Mouse (Mus musculus) limb, embryonic 15.5 days (tissue): ENCODE results near the gene Olfr275. TPM values are rescaled to one million over a fixed set of nuclear protein-coding genes. Genes with fewer than 3 reads are reported as not detected.
"Not testable (repeated sequence)": the region's sequence is repeated elsewhere in the genome, so short reads cannot be mapped to it uniquely, and the experiment has no call there.

ENCODE experiments used
- ATAC-seq: fragments of 200-750 bp; cut with Nextera tagmentation; 2 replicates; pipeline ENCODE4 v1.8.0; 2017; ENCODE audit warnings: low read depth, moderate TSS enrichment; ENCODE audit not compliant: insufficient number of reproducible peaks, low FRiP score, low TSS enrichment
- H3K27ac ChIP-seq: fragments of 300-500 bp; sonication (generic); 2 replicates; pipeline ENCODE4 v1.5.1; 2015; ENCODE audit warnings: moderate library complexity, mild to moderate bottlenecking, inconsistent platforms
- H3K27me3 ChIP-seq: fragments of 300-500 bp; sonication (generic); 2 replicates; pipeline ENCODE4 v1.6.1; 2015; ENCODE audit warnings: inconsistent platforms
- H3K36me3 ChIP-seq: fragments of 300-500 bp; sonication (generic); 2 replicates; pipeline ENCODE4 v1.6.1; 2015; ENCODE audit warnings: inconsistent platforms
- H3K4me1 ChIP-seq: fragments of 300-500 bp; sonication (generic); 2 replicates; pipeline ENCODE4 v1.6.1; 2015; ENCODE audit warnings: inconsistent platforms
- H3K4me2 ChIP-seq: fragments of 300-500 bp; sonication (generic); 2 replicates; pipeline ENCODE4 v1.6.1; 2015; ENCODE audit warnings: mild to moderate bottlenecking, inconsistent platforms
- H3K4me3 ChIP-seq: fragments of 300-500 bp; sonication (generic); 2 replicates; pipeline ENCODE4 v1.5.1; 2015; ENCODE audit warnings: mild to moderate bottlenecking, inconsistent platforms
- H3K9ac ChIP-seq: fragments of 300-500 bp; sonication (generic); 2 replicates; pipeline ENCODE4 v1.6.1; 2015; ENCODE audit warnings: inconsistent platforms
- H3K9me3 ChIP-seq: fragments of 300-500 bp; sonication (generic); 2 replicates; pipeline ENCODE4 v1.6.1; 2016; ENCODE audit warnings: inconsistent platforms
- WGBS: fragments of 180-500 bp; shearing (Covaris S2); methylation state at CpG from one replicate; pipeline ENCODE4 v1.1.7; 2015; 5-methylcytosine and 5-hydroxymethylcytosine counted together
- polyA plus RNA-seq: library from polyadenylated mRNA; unstranded; fragments of >200 nt; fragmentation: Nextera tagmentation; extraction: Ambion mirVana; gene quantifications from 2 replicates; pipeline ENCODE4 v1.2.1, GENCODE M21; 2015

Olfr275 gene
- not detected in 2 replicates for polyA plus RNA-seq

DNA sequence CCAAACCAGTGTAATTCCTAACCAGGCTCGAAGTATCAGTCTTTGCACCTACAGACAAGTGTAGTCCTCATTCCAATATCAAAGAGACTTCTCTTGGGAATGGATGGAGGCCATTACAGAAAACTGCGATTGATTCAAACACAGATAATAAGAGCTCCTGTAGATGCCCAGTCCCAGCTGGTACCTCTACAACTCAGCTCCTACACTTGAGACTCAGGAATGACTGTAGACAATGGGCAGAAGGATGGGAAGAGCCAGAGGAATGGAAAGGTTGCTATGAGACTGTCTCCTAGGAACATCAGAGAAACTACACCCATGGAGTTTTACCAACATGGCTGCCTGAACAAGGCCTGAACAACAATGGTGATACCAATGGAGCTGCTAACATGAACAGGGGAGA lies at the start of gene Olfr275:
Olfr275 (plus strand) TSS at position 301 of the 400 bp plus-strand sequence.
- no peaks in the 10 kb centered on the region for H3K4me1 ChIP-seq
- 90% methylated on average over 2 of the region's 2 CpGs for WGBS
- no peak within 1 kb of the TSS for H3K4me3 ChIP-seq
- no peak within 1 kb of the TSS for H3K4me2 ChIP-seq
- H3K9me3 ChIP-seq: no peaks in the 10 kb centered on the region
- H3K27me3 ChIP-seq: no peaks in the 10 kb centered on the region
- H3K9ac ChIP-seq: no peak within 1 kb of the TSS
- no peak for ATAC-seq
- H3K27ac ChIP-seq: no peak within 1 kb of the TSS
- no peaks in the 10 kb centered on the region for H3K36me3 ChIP-seq

DNA sequence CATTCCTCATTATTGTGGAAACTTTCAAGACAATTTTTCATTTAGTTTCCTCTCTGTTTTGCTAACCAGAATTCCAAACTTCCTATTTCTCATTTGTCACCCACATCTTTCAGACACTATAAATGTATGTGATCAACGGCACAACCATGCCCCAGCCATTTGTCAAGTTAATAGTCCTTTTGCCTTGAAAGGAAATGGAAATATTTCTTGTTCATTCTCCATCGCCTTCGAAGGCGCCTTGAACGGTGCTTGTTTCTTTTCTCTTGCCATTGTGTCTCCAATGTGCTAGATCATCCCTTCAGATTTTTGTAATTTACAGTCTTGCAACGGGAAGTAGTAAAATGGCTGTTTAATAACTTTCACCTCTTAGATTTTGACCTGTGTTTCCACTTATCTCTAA lies 48.8 kb upstream of the Olfr275 start:
- Histone ChIP-seq H3K27ac (no peak overlapping the region), H3K9ac (no peak overlapping the region), H3K27me3 (no peaks in the 10 kb centered on the region), H3K4me1 (no peaks in the 10 kb centered on the region), H3K4me3 (no peak overlapping the region), H3K4me2 (no peak overlapping the region), H3K9me3 (no peaks in the 10 kb centered on the region), H3K36me3 (no peaks in the 10 kb centered on the region)
- 62% methylated on average over 6 of the region's 6 CpGs for WGBS
- no peak for ATAC-seq

DNA sequence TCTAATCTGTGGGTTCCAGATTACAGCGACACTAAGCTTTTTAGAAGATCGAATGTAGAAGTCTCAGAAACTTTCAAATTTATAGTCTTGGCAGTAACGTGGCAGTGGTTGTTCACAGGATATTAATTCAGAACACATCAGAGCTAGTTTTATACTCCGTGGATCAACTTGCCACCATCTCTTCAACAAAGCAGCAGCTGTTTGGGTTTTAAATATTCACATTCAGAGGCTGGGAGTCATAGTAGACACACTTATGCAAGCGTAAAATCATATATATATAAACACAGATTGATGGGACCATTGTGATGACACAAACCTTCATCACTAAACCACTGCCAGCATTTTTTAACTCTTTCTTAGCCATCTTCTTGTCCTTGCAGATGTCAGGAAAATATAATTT lies 42.2 kb upstream of the Olfr275 start:
- H3K36me3 ChIP-seq: no peaks in the 10 kb centered on the region
- H3K9me3 ChIP-seq: no peaks in the 10 kb centered on the region
- H3K27me3 ChIP-seq: no peaks in the 10 kb centered on the region
- no peak for ATAC-seq
- WGBS: 47% methylated on average over 5 of the region's 5 CpGs
- H3K27ac ChIP-seq: no peak overlapping the region
- no peaks in the 10 kb centered on the region for H3K4me1 ChIP-seq
- H3K4me3 ChIP-seq: no peak overlapping the region
- H3K9ac ChIP-seq: no peak overlapping the region
- no peak overlapping the region for H3K4me2 ChIP-seq

DNA sequence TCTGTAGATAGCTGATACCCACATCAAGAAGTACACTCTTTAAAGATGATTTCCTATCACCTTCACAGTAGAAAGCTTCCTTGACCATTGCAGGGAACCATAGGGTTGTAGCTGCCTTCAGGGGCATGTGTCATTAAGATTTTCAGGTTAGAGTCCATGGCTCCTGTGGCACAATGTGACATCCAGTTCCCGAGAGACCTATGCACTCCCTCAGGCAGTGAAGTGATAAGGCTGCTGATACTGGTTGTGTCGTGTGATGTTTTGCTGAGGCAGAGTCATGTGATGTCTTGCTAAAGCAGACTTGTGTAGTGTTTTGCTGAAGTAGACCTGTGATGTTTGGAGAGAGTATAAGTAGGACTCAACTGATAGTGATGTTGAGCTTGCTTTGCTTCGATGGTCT lies 14.4 kb upstream of the Olfr275 start:
- ATAC-seq: no peak
- Histone ChIP-seq H3K4me1 (no peaks in the 10 kb centered on the region), H3K27me3 (no peaks in the 10 kb centered on the region), H3K27ac (no peak overlapping the region), H3K9ac (no peak overlapping the region), H3K36me3 (no peaks in the 10 kb centered on the region), H3K9me3 (no peaks in the 10 kb centered on the region), H3K4me3 (no peak overlapping the region), H3K4me2 (no peak overlapping the region)
- 76% methylated on average over 3 of the region's 3 CpGs for WGBS

DNA sequence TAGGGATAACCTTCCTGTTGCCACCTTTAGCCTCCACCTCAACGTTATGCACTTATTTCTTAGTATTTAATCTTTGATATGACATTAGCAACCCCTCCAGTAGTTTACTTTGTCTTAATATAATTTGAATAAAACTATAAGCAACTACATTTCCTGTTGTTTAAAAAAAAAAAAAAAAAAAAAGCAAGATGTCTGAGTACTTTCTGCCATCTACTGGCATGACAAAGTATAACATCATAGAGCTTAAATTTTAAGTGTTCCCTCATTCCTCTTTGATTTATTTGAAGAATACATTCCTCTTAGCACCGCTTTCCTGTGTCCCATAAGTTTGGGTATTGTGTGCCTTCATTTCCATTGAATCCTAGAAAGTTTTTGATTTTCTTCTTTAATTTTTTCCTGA lies 2.5 kb upstream of the Olfr275 start:
- no peaks in the 10 kb centered on the region for H3K36me3 ChIP-seq
- H3K9ac ChIP-seq: no peak overlapping the region
- no peak overlapping the region for H3K27ac ChIP-seq
- H3K4me1 ChIP-seq: no peaks in the 10 kb centered on the region
- H3K4me3 ChIP-seq: no peak overlapping the region
- 37% methylated on average over 2 of the region's 2 CpGs for WGBS
- no peaks in the 10 kb centered on the region for H3K9me3 ChIP-seq
- no peak for ATAC-seq
- H3K4me2 ChIP-seq: no peak overlapping the region
- H3K27me3 ChIP-seq: no peaks in the 10 kb centered on the region

DNA sequence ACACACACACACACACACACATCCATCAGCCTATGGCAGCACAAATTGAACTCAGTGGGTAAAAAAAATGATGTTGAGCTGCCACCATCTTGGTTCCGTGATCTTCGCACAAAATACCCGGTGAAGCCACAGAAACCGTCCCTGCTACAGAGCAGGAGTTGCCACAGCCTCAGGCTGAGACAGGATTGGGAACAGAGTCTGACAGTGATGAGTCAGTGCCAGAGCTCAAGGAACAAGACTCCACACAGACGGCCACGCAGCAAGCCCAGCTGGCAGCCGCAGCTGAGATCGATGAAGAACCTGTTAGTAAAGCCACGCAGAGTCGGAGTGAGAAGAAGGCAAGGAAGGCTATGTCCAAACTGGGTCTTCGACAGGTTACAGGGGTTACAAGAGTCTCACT lies 7.0 kb downstream of the Olfr275 start:
- H3K9ac ChIP-seq: no peak overlapping the region
- 96% methylated on average over 11 of the region's 11 CpGs for WGBS
- no peak overlapping the region for H3K4me2 ChIP-seq
- H3K27me3 ChIP-seq: no peaks in the 10 kb centered on the region
- no peak for ATAC-seq
- H3K27ac ChIP-seq: no peak overlapping the region
- no peaks in the 10 kb centered on the region for H3K4me1 ChIP-seq
- no peak overlapping the region for H3K4me3 ChIP-seq
- H3K36me3 ChIP-seq: no peaks in the 10 kb centered on the region
- no peaks in the 10 kb centered on the region for H3K9me3 ChIP-seq

DNA sequence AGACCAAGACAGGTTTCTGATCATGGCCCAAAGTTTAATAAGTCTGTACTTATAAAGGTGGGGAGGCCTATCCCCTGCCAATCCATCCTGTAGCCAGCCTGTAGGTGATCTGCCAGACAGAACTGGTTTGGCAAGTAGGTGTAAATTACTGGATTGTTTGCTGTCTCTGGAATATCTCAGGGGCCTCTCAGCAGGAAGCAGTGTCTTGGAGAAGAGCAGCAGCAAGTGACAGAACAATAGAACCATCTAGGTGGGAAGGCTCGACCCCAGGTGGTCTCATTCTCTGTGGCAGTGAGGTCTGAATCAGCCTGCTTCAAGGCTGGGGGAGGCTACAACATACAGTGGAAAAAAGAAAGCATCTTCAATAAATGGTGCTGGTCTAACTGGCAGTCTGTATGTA lies 31.0 kb downstream of the Olfr275 start:
- H3K9me3 ChIP-seq, H3K27me3 ChIP-seq, H3K4me1 ChIP-seq, H3K4me2 ChIP-seq, ATAC-seq, H3K4me3 ChIP-seq, H3K9ac ChIP-seq, H3K27ac ChIP-seq, H3K36me3 ChIP-seq: not testable (repeated sequence)
- 38% methylated on average over 1 of the region's 1 CpGs for WGBS

DNA sequence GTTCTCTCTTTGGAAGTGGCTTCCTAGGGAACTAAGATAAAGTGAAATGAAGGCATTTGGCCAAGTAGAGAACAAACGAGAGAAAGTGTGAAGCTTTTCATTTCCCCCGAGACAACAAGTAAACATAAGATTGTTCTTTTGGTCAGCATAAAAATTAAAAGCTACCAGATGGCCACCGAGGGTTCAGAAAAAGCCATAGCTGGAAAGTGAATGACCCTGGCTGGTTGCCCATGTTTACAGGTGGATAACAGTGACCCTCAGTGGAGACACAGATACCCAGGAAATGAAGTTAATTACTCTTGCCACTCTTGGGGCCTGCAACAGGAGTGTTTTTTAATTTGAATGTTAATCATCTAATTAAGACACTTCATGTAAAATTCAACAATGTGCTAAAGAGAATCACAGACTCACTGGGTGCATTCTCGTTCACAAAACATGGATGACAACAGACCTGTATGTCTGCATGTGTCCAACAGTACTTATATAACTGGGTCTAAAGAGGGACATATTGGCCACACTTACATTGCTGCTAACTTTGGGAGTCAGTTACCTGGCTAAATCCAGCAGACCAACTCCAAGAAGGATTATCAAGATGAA lies 34.7 kb downstream of the Olfr275 start:
- no peak overlapping the region for H3K4me3 ChIP-seq
- H3K4me1 ChIP-seq: no peaks in the 10 kb centered on the region
- no peak overlapping the region for H3K9ac ChIP-seq
- H3K36me3 ChIP-seq: no peaks in the 10 kb centered on the region
- H3K4me2 ChIP-seq: no peak overlapping the region
- no peak overlapping the region for H3K27ac ChIP-seq
- no peak for ATAC-seq
- no peaks in the 10 kb centered on the region for H3K9me3 ChIP-seq
- H3K27me3 ChIP-seq: no peaks in the 10 kb centered on the region
- WGBS: 40% methylated on average over 4 of the region's 4 CpGs

DNA sequence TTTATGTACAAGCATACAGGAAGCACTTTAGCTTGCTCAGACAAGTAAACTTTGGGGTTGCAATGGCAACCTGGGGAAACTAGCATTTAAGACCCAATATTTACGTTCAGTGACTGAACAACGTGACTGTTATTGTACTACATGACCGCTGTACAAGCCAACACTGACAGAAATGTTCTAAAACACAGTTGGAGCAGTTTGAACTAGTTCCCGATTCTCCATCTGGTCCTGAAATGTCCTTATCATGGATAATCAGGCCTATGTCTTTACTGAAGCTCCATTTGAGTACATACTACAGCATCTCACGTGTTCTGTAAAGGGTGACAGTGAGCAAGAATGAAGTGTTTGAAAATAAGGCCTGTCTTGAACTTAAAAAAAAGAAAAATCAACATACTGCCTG lies 35.3 kb downstream of the Olfr275 start:
- no peak for ATAC-seq
- H3K36me3 ChIP-seq: no peaks in the 10 kb centered on the region
- no peak overlapping the region for H3K9ac ChIP-seq
- H3K4me1 ChIP-seq: no peaks in the 10 kb centered on the region
- H3K27ac ChIP-seq: no peak overlapping the region
- no peak overlapping the region for H3K4me3 ChIP-seq
- no peak overlapping the region for H3K4me2 ChIP-seq
- H3K9me3 ChIP-seq: no peaks in the 10 kb centered on the region
- 82% methylated on average over 5 of the region's 5 CpGs for WGBS
- no peaks in the 10 kb centered on the region for H3K27me3 ChIP-seq

DNA sequence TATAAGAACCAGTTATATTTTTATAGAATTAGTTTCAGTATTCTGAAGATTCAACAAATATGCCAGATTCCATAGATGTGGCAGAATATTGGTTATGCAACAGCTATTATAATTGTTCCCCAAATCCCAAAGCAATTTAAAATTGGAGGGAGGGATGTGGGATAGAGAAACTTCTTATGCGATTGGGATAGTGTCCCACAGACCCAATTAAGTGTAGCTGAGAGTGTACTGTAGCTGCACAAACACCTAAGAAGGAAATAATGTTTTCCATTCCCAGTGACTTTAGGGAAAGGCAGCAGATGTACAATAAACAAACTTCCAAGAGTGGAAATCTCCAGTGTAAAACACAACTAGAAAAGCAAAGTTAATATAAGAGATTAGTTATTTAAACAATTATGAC lies 44.7 kb downstream of the Olfr275 start, which contains the start of gene Olfr273:
Olfr273 (minus strand) TSS at position 101 of the 400 bp plus-strand sequence.
- no peak within 1 kb of the TSS for H3K9ac ChIP-seq
- no peak within 1 kb of the TSS for H3K4me2 ChIP-seq
- ATAC-seq: no peak
- H3K27ac ChIP-seq: no peak within 1 kb of the TSS
- H3K36me3 ChIP-seq: no peaks in the 10 kb centered on the region
- H3K9me3 ChIP-seq: no peaks in the 10 kb centered on the region
- H3K4me1 ChIP-seq: no peaks in the 10 kb centered on the region
- no peaks in the 10 kb centered on the region for H3K27me3 ChIP-seq
- no peak within 1 kb of the TSS for H3K4me3 ChIP-seq
- WGBS: 53% methylated on average over 1 of the region's 1 CpGs

DNA sequence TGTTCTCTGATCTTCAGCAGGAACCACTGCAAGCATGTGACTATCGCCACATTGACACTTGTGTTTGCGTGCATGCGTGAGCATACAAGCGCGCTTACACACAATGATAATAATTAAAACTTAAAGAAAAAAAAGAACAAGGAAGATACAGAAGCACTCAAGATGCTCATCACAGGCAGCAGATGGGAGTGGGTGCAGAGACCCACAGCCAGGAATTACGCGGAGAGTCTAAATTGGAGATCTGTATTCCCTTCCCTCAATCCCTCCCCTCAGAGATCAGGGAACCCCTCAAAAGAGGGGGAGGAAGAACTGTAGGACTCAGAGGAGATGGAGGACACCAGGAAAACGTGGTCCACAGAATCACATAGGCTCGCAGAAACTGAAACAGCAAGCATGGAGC lies 49.8 kb downstream of the Olfr275 start:
- H3K9ac ChIP-seq: no peak overlapping the region
- WGBS: 92% methylated on average over 9 of the region's 9 CpGs
- H3K4me2 ChIP-seq: no peak overlapping the region
- no peak overlapping the region for H3K4me3 ChIP-seq
- no peak overlapping the region for H3K27ac ChIP-seq
- H3K9me3 ChIP-seq: no peaks in the 10 kb centered on the region
- H3K27me3 ChIP-seq: no peaks in the 10 kb centered on the region
- no peaks in the 10 kb centered on the region for H3K36me3 ChIP-seq
- no peak for ATAC-seq
- H3K4me1 ChIP-seq: no peaks in the 10 kb centered on the region
